Mouse (Mus musculus): ENCODE data around the gene Pml. TPM values are rescaled to one million over a fixed set of nuclear protein-coding genes. Genes with fewer than 3 reads are reported as not detected.
"Not testable (repeated sequence)": the region's sequence is repeated elsewhere in the genome, so short reads cannot be mapped to it uniquely, and the experiment has no call there.

The Pml gene
- total RNA-seq, 2 experiments from 2014 or later, result 12.4 to 13.0 TPM

DNA sequence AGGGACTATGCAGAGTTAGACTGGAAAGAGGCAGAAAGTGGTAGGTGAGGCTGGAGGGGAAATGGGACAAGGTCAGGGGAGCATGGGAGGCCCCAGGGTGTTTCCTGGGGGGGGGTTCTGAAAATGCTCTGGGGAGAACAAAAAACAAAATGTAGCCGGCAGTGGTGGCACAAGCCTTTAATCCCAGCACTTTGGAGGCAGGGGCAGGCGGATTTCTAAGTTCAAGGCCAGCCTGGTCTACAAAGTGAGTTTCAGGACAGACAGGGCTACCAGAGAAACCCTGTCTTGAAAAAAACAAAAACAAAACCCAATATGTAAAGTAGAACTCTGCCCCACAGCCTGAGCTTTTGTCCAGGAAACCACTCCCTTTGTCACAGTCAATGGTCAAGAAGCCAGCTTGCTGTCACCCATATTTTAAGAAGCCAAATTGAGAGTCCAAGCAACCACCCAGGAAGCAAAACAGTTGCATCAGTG lies 22.5 kb upstream of the Pml start:
- intact Hi-C loops (cut with DNase I), result no loop called here
- no peak for DNase-seq

DNA sequence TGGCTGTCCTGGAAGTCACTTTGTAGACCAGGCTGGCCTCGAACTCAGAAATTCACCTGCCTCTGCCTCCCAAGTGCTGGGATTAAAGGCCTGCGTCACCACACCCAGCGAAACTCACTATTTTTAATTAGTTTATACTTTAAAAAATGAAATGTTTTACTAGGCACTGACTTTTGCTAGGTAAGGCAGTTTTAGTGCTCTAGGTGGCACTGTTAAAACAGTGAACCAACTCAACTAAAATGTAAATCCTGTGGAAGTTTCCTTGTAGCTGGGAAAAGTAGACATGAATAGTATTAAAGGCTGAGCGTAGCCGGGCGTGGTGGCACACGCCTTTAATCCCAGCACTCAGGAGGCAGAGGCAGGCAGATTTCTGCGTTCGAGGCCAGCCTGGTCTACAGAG lies 22.0 kb upstream of the Pml start:
- DNase-seq; intact Hi-C loops (cut with DNase I): not testable (repeated sequence)

DNA sequence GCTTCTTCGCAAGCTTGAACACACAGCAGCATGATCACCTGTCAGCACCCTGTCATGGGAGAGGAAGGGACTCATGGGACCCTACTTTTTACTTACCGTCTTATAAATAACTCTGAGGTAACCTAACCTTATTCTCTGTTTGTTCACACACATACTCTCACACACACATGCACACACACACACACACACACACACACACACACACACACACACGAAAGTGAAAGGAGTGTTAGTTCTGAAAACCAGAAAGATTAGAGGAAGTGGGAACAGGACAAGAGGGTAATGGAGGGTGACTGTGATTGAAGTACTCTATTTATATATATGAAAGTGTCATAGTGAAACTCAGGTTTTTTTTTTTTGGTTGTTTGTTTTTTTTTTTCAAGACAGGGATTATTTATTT lies 21.5 kb upstream of the Pml start:
- intact Hi-C loops (cut with DNase I), result no loop called here
- DNase-seq, result no peak

DNA sequence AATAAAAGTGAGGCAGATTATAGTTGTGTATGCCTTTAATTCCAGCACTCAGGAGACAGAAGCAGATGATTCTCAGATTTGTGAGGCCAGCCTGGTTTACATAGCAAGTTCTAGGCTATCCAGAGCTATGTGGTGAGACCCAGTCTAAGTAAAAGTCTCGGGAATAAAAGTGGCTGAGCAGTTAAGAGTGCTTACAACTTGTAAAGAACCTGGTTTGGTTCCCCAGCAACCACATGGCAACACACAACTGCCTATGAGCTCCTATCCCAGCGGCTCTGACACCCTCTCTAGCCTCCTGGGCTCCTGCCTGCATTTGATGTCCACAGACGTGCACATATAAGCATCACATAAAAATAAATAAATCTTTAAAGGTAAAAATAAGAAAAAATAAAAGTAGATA lies 20.5 kb upstream of the Pml start:
- intact Hi-C loops (cut with DNase I), result no loop called here
- DNase-seq, result no peak

DNA sequence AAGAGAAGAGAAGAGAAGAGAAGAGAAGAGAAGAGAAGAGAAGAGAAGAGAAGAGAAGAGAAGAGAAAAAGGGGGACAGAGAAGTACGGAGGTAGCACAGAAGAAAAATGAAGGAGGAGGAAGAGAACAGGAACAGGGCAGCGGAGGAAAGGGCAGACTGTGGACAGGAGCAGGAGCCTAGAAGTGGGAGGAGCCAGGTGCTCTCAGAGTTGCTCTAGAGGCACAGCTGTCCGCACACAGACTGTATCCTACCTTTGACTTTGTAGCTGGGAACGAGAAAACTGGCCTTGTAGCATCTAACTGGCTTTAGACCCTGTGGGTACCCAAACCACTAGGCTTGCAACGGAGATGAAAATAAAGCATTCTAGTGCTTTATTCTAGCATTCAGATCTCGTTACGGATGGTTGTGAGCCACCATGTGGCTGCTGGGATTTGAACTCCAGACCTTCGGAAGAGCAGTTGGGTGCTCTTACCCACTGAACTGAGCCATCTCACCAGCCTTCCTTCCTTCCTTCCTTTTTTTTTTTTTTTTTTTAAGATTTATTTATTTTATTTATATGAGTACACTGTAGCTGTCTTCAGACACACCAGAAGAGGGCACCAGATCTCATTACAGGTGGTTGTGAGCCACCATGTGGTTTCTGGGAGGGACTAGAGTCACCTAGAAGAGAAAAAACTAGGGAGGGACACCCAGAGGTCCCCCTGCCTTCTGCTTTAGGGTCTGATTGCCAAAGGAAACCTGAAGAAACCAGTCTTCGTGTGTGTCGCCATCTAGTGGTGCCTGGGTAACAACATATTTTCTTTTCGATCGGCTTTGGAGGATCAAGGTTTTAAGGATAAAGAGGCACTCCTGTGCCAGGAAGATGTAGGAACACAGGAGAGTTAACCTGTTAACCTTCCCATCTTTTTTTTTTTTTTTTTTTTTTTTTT lies 19.1 kb upstream of the Pml start:
- intact Hi-C loops (cut with DNase I), result loop anchor here (1.0 to 5.0 kb wide), 3 partner anchors 20 to 231 kb away; no protein-coding TSS in a partner anchor

DNA sequence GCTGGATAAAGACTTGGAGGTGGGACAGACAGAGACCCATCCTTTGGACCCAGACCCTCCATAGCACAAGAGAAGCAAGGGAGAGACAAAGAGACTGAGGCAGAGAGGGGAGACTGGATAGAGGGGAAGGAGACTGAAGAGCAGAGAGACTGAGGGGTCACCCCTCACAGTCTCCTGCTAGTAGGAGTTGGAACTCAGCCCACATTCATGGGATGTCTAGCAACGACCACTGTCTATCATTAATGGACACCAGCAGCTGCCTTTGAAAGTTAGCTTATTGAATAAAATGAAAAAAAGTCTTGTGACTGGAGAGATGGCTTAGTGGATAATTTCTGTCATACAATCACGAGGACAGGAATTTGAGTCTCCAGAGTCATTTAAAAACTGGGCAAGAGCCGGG lies 17.5 kb upstream of the Pml start:
- DNase-seq, result no peak
- intact Hi-C loops (cut with DNase I), result loop anchor here (5.0 kb wide), 1 partner anchor 230 kb away; no protein-coding TSS in a partner anchor

More for the DNA sequence above, 19.1 kb upstream of the Pml start:
- peak; percentile 67 to 81 for DNase-seq

DNA sequence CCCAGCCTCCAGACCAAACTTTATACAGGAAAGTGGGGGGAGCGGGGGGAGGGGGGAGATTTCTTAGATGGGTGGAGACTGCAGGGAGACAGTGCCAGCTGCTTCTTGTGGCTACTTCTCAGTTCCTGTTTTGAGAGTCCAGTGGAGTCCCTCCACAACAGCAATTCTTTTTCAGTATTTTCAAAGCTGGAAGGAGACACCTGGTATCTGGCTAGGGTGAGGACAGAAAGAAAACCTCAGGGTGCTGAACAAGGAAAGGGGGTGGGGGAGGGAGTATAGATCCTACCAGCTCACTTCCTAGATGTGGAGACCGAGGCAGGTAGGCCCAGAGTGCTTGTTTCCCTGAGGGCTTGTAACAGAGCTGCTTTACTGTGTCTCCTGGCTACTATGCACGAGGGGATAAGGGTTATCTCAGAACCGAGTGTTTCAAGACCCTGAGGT lies 17.0 kb upstream of the Pml start:
- intact Hi-C loops (cut with DNase I), result loop anchor here (5.0 kb wide), 1 partner anchor 229 kb away; no protein-coding TSS in a partner anchor
- DNase-seq, result peak in 1 of 2 experiments; percentile 44

DNA sequence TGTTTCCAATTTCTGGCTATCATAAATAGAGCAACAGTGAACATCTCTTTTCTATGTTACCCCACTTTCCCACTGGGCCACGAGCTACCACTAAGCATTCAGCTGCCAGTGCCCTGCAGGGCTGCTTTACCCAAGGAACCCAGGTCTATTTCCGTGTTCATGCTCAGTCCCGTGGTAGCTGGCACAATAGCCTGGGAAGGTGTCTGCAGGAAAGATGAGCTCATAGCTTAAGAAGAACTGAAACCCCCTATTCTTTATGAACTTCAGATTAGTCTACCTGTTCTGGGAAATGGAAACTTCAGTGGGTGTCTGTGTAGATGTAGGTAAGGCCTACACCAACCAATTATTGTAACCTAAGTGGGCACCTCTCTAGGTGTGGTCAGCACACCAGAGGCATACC lies 15.8 kb upstream of the Pml start:
- intact Hi-C loops (cut with DNase I), result loop anchor here (5.0 kb wide), 1 partner anchor 228 kb away; no protein-coding TSS in a partner anchor
- DNase-seq, result no peak

DNA sequence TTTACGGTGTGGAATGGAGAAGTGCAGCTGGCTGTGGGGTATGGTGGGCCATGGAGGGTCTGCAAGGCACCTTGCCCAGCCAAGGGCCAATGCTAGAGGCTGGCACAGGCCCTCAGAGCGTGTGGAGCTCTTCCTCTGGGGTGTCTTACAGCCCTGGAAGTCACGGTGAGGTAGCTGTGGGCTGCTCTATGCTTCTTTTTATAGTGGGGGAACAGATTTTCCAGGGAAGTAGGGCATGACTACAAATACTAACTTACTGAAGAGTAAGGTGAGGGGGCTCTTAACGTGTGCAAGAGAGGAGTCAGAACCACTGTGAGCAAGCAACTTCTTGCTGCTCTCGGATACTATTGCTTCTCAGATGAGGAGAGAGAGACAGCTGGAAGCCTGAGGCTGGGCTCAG lies 12.9 kb upstream of the Pml start:
- intact Hi-C loops (cut with DNase I), result no loop called here
- DNase-seq, result no peak

DNA sequence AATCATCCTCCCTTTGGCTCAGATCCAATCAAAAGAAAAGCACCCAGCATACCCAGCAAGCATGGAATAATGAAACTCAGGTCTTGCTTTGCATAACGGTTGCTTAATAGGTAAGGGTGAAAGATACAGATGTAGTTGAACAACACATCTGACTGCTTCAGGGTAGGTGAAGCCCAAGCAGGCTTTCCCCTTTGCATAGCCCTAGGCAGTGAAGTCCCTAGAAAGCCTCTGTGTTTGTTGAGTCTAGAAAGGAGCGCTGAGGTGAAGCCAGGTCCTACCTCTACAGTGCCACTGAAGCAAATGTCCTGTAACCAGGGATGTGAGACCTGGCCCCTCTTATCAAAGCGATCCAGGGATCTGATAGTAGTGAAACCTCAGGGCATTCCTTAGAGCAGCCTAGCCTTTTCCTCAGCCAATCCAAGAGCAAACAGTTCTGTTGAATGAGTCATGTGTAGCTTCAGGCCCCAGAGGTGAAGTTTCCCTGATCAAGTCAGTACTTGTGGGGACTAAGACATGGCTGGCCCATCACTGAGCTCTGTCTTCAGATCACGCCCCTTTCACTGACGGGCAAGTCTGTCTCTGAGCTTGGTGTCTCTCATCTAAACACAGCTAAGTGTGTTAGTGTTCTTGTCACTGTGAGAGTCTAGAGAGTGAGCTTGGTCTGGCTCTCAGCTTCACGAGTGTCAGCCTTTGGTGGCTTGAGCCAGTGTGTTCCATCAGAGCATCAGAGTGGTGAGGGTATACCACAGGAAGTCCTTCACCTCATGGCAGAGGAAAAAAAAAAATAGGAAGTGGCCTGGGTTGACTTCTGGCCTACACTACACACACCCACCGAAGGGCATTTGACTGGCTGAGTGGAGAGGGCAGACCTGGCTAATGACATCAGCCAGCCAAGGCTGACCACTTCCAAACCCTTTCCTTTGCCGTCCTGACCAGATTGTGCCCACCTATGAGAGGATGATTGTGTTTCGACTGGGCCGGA lies 6.4 kb upstream of the Pml start:
- intact Hi-C loops (cut with DNase I), result no loop called here
- DNase-seq, result no peak

DNA sequence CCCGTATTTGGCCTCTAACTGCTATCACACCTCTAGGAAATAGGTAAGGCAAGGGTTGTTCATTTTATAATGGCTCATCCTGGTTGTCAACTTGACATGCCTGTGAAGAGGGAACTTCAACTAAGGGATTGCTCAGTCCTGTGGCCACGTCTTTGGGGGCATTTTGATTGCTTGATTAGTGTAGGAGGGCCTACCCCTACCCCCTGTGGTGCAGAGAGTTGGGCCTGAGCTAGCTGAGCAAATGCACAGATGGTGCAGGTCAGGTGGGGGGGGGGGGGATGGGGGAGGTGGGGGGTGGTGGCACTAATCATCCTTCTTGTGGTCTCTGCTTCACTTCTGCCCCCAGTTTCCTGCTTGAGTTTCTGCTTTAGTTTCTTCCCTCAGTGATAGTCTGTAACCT lies 5.5 kb upstream of the Pml start:
- no peak for DNase-seq
- intact Hi-C loops (cut with DNase I), result no loop called here

DNA sequence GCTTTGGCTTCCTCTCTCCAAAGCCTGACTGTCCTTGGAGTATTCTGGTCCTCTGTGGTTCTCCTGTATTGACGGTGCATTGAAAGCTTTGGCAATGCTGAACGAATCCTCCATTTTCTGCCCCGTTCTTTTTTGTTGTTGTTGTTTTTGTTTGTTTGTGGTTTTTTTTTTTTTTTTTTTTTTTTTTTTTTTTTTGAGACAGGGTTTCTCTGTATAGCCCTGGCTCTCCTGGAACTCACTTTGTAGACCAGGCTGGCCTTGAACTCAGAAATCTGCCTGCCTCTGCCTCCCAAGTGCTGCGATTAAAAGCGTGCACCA lies 4.2 kb upstream of the Pml start:
- DNase-seq; intact Hi-C loops (cut with DNase I): not testable (repeated sequence)

DNA sequence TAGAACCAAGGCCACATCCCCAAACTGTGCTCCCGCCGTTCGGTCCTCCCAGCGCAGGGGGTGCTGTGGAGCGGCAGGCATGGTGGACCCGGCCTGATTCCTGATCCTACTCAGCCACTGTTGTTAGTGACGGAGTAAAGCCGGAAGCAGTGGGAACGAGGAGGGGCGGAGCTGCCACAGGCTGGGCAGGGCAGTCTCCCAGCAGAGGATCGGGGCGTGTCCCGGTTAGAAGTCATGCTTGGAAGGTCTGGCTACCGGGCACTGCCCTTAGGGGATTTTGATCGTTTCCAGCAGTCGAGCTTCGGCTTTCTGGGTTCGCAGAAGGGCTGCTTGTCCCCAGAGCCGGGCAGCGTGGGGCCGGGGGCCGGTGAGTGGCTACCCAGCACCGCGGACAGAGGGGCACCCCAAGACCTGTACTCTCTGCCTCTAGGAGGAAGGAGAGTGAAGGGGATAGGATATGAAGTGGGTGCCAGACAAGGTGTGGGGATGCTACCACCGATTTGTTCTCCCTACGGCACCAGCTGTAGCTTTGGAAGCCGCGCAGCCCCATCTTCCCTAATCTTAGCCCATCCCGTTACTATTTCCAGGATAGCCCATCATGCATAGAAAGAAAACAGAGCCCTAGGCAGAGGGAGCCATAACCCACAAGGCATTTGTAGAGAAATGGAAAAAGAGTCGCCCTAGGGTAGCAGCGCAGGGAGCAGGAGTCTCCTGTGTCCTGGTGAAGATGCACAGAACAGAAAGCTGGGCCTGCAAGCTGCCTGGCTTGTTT lies 3.6 kb upstream of the Pml start, which contains the start of gene Stoml1:
Gene Stoml1 (plus strand): TSS at position 132 of the 772 bp plus-strand sequence.
- intact Hi-C loops (cut with DNase I), result no loop called here
- DNase-seq, result peak; percentile 96 to 97

DNA sequence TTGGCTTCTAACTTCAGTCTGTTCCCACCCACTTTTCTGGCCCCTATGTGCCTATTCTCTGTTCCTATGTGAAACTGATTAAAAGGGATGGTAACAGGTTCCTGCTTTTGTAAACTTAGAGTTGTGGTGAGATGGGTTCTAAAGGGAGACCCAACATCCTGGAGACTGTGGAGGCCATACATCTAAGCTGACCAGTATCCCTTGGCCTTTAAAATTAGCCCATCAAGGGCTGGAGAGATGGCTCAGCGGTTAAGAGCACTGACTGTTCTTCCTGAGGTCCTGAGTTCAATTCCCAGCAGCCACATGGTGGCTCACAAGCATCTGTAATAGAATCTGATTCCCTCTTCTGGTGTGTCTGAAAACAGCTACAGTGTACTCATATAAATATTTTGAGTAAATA lies 1.1 kb upstream of the Pml start:
- DNase-seq; intact Hi-C loops (cut with DNase I): not testable (repeated sequence)

DNA sequence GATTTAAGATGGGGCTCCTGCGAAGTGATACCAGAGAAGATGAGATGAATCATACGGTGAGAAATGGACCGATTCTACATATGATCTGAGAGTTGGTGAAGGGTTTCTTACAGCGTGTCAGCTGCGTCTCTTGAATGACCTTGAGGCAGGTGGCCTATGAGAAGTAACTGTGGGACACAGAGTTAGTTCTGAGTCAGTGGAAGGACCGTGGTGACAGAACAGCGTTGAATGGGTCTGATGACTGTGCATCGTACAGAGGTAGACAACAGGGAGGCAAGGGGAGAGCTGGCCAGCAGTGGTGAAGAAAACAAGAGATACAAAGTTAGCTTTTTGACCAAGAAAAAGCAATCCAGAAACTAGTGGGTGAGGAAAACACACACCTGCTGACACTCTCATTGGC lies 736 bp upstream of the Pml start:
- no peak for DNase-seq
- intact Hi-C loops (cut with DNase I), result no loop called here

DNA sequence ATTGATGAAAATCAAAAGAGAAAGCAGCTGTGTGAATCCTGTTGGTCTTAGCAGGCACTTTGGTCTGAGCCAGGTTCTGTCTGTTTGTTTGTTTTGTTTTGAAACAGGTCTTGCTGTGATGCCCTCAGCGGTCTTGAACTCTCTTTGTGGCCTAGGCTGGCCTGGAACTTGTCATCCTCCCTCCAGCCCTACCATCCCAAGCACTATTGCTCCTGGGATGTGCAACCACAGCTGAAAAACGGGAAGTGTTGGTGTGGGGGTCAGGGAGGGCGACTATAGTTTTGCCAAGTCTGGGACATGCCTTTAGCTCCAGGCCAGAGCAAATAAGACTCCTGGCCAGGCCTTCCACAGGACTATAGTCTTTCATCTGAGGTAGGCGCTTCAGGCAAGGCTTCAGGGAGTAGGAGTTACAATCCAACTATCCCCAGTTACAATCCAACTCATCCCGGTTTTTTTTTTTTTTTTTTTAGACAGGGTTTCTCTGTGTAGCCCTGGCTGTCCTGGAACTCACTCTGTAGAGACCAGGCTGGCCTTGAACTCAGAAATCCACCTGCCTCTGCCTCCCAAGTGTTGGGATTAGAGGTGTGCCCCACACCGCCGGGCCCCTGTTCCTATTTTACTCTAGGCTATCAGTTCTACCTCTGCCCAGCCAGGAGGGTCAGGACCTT lies 706 bp downstream of the Pml start:
- intact Hi-C loops (cut with DNase I), result loop anchor here (1.0 kb wide), 1 partner anchor 20 kb away; no protein-coding TSS in a partner anchor
- peak in 1 of 2 experiments; percentile 31 for DNase-seq

DNA sequence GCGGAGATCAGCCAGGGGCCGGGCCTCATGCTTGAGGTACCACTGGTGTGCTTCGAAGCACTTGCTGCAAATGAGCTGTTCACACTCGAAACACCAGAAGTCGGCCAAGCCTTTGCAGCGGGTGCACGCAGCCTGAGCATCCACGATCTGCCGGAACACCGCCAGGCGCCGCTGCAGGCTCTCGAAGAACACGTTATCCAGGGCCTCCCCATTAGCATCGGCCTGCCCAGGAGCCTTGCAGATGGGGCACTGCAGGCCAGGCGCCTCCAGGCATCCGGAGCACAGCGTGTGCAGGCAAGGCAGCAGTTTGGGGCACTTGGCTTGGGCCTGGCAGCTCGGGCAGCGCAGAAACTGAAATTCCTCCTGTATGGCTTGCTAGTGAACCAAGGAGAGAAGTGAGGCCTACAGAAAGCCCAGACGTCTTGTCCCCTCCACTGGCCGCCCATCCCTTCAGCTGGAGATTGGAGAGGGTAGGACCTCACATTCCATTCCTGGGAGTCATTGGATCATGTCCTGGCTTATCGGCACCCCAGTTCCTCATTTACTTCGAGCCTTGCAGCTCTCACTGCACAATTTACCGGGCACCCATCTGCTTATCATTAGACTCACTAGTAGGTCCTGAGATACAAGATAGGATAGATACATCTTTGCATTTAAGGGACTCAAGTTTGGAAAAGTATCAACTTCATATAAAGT lies 2.4 kb downstream of the Pml start:
- DNase-seq, result peak; percentile 88 to 89
- intact Hi-C loops (cut with DNase I), result loop anchor here (1.0 kb wide), 1 partner anchor 33 kb away; no protein-coding TSS in a partner anchor

DNA sequence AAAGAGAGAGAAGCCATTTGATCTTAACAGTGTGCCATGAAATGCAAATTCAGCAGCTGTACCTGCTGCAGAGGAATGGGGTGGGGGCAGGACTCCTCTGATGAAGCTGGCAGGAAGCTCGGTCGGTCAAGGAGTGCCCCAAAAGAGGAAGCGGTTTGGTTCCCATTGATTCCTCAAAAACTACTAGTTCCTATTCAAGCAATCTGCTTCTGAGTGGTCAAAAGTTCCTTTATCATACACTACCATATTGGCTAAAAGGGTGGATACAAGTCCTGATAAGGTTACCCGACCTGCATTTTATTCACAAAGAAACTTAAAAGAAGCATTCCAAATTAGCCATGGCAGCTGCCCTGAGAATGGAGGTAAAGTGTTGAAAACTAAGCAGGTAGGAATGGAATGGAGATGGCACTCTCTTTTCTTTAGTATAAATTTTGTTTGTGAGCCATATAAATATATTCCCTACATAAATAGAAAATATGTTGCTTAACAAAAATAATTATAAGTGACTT lies 3.4 kb downstream of the Pml start:
- intact Hi-C loops (cut with DNase I), result no loop called here
- no peak for DNase-seq

DNA sequence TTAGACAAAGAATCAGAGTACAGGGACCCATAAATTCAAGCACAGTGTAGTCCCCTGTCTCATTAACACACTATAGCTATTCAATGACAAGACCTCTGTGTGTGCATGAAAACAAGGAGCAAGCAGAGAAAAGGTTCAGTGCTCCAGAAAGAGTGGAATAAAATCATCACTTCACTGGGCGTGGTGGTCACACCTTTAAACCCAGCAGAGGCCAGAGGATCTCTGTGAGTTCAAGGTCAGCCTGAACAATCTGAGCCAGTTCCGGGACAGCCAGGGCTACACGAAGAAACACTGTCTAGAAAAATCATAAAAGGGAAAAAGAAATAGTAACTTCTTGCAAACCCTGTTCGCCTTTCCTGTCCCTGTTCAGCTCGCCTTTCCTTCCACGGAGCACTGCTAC lies 5.9 kb downstream of the Pml start:
- DNase-seq, result no peak
- intact Hi-C loops (cut with DNase I), result no loop called here

Data from heart, postnatal 10 days (tissue).